Mouse (Mus musculus) liver, adult 2 months (tissue): Measurements from ENCODE around the gene Ppcs. TPM values are rescaled to one million over a fixed set of nuclear protein-coding genes. Genes with fewer than 3 reads are reported as not detected.
A peak's percentile ranks its signal among the peaks of the same experiment; 100 is the strongest.

Source experiments
- DNase-seq: peaks from one replicate; pipeline ENCODE4 v3.0.0-alpha.2; 2011; ENCODE audit warnings: low read depth, low spot score; ENCODE audit errors: extremely low read depth
- H3K27ac ChIP-seq: fragments of 200-500 bp; replicated peaks from 2 replicates; pipeline ENCODE4 v1.5.1; 2012; ENCODE audit warnings: low read depth, mild to moderate bottlenecking, control low read depth, inconsistent platforms, low read length; ENCODE audit not compliant: insufficient read depth
- H3K27me3 ChIP-seq: fragments of 200-500 bp; 2 replicates; pipeline ENCODE4 v1.6.1; 2012; ENCODE audit warnings: mild to moderate bottlenecking, moderate library complexity, low read length, inconsistent platforms; ENCODE audit not compliant: control insufficient read depth, insufficient read depth
- H3K36me3 ChIP-seq: fragments of 200-500 bp; 2 replicates; pipeline ENCODE4 v1.6.1; 2012; ENCODE audit warnings: low read length, inconsistent platforms; ENCODE audit not compliant: control insufficient read depth, insufficient read depth
- H3K4me1 ChIP-seq: fragments of 200-500 bp; 2 replicates; pipeline ENCODE4 v1.6.1; 2011; ENCODE audit warnings: low read length; ENCODE audit not compliant: control insufficient read depth, insufficient read depth
- H3K4me3 ChIP-seq: fragments of 200-500 bp; 2 replicates; pipeline ENCODE4 v1.5.1; 2011; ENCODE audit warnings: low read depth, mild to moderate bottlenecking, control low read depth, low read length, moderate library complexity; ENCODE audit not compliant: insufficient read depth
- H3K79me2 ChIP-seq: fragments of 200-500 bp; 2 replicates; pipeline ENCODE4 v1.6.1; 2012; ENCODE audit warnings: inconsistent platforms, mild to moderate bottlenecking, low read length, moderate library complexity; ENCODE audit not compliant: control insufficient read depth, insufficient read depth
- H3K9ac ChIP-seq: fragments of 200-500 bp; 2 replicates; pipeline ENCODE4 v1.6.1; 2012; ENCODE audit warnings: low read depth, mild to moderate bottlenecking, control low read depth, inconsistent platforms, low read length
- CTCF ChIP-seq: fragments of 200-500 bp; IDR thresholded peaks from 2 replicates; pipeline ENCODE4 v1.5.1; 2011; ENCODE audit warnings: low read depth, low read length, control low read depth
- POLR2A ChIP-seq: fragments of 200-500 bp; IDR thresholded peaks from 2 replicates; pipeline ENCODE4 v1.6.1; 2011; ENCODE audit warnings: low read length, control low read depth; ENCODE audit not compliant: insufficient read depth; ENCODE audit errors: extremely low read depth
- WGBS: fragments of 180-500 bp; shearing (Covaris S2); methylation state at CpG from one replicate; pipeline ENCODE4 v1.1.7; 2018; 5-methylcytosine and 5-hydroxymethylcytosine counted together
- polyA plus RNA-seq: library from polyadenylated mRNA; depleted of rRNA; stranded (reverse); fragments of >200 nt; gene quantifications from 2 replicates; pipeline ENCODE4 v1.2.3, GENCODE M21; 2012
- total RNA-seq: library from RNA; depleted of rRNA; stranded (reverse); fragments of >200 nt; gene quantifications from 2 replicates; pipeline ENCODE4 v1.2.3, GENCODE M21; 2014

The Ppcs gene
- total and polyA plus RNA-seq, 2 experiments = 19.9 to 26.8 TPM

DNA sequence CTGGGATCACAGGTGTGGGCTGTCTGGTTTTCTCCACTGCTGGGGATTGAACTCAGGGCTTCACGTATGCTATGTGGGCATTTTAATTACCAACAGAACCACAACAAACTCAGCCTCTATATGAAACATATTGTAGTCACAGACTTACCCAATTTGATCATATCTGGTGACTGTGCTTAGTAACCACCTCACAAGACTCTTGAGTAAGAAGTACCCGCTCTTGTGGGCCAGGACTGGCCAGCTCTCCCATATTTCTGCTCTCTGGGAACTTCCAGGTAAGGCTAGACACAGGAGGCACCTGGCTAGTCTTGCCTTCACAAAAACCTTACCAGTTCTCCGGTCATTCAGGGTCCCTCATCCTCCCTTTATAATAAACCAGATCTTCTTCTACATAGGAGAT lies 40.2 kb upstream of the Ppcs start:
- WGBS = 91% methylated on average over 3 of the region's 3 CpGs

GRCm38 (mm10) chr4:119460728-119461141 lies 38.5 kb upstream of the Ppcs start:
- Histone ChIP-seq H3K27ac (no peak overlapping the region), H3K9ac (no peak overlapping the region), H3K79me2 (no peaks in the 10 kb centered on the region), H3K4me1 (no peaks in the 10 kb centered on the region), H3K36me3 (no peaks in the 10 kb centered on the region), H3K27me3 (no peaks in the 10 kb centered on the region), H3K4me3 (no peak overlapping the region)
- WGBS = 76% methylated on average over 8 of the region's 8 CpGs
- TF ChIP-seq CTCF (no peak), POLR2A (no peak)
- no peak for DNase-seq

More for the DNA sequence above, 40.2 kb upstream of the Ppcs start:
- Histone ChIP-seq H3K9ac (no peak overlapping the region), H3K27ac (no peak overlapping the region), H3K27me3 (no peaks in the 10 kb centered on the region), H3K36me3 (no peaks in the 10 kb centered on the region), H3K4me1 (peaks cover under 1% of the 10 kb centered on the region; the same call in 1 of the 2 replicates), H3K4me3 (no peak overlapping the region), H3K79me2 (no peaks in the 10 kb centered on the region)
- TF ChIP-seq POLR2A (no peak), CTCF (no peak)
- DNase-seq = no peak

DNA sequence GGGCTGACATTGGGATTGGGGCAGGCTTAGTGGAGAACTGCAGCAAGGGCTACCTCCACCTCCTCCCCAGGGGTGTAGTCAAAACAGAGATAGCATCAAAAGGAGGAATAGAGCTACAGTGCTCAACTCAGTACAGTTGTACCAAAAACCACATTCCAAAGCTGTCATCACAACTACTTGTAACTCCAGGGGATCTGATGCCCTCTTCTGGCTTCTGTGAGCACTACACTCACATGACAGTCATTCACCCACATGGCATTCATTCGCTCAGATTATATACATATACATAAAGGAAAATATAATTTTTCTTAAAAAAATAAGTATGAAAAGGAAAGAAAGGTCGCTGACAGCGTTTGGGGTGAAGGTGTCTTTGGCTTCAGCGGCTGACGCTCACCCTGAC lies 38.1 kb upstream of the Ppcs start:
- peak; percentile 24 for DNase-seq

GRCm38 (mm10) chr4:119453533-119453932 lies 31.3 kb upstream of the Ppcs start:
- Histone ChIP-seq H3K4me1 (no peaks in the 10 kb centered on the region), H3K4me3 (no peak overlapping the region), H3K9ac (no peak overlapping the region), H3K36me3 (no peaks in the 10 kb centered on the region), H3K79me2 (no peaks in the 10 kb centered on the region), H3K27ac (no peak overlapping the region), H3K27me3 (no peaks in the 10 kb centered on the region)
- WGBS = 46% methylated on average over 6 of the region's 6 CpGs
- no peak for DNase-seq
- TF ChIP-seq CTCF (no peak), POLR2A (no peak)

More for the DNA sequence above, 38.1 kb upstream of the Ppcs start:
- TF ChIP-seq CTCF = 0 out of 2 replicates have a peak, but pooled peaks have one; percentile 12
- no peak for TF ChIP-seq POLR2A
- Histone ChIP-seq H3K79me2 (no peaks in the 10 kb centered on the region), H3K4me3 (no peak overlapping the region), H3K27ac (no peak overlapping the region), H3K9ac (no peak overlapping the region), H3K36me3 (no peaks in the 10 kb centered on the region), H3K27me3 (no peaks in the 10 kb centered on the region), H3K4me1 (no peaks in the 10 kb centered on the region)
- 69% methylated on average over 5 of the region's 5 CpGs for whole genome bisulfite sequencing

- WGBS = 76% methylated on average over 5 of the region's 5 CpGs
- no peak for DNase-seq
Measured at GRCm38 (mm10) chr4:119453128-119453527, 30.9 kb upstream of the Ppcs start.

DNA sequence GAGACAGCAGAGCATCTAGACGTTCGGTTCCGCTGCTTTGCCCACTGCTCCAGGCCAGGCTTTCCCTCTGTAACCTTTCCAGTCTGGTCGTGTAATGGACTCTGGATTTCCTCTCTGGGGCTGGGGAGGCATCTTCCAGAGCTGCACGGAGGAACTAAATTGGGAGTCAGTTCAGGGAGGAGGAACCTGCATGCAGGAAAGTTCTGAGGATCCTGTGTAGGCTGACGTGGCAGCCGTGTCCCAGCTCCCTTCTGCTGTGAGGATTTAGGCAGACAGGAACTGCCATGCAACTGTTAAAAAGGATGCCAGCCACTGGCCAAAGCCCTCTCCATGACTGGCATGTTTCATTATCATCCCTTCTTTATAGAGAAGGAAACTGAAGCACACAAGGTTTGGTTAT lies 28.2 kb upstream of the Ppcs start:
- no peak for DNase-seq
- Histone ChIP-seq H3K79me2 (no peaks in the 10 kb centered on the region), H3K4me1 (no peaks in the 10 kb centered on the region), H3K36me3 (no peaks in the 10 kb centered on the region), H3K4me3 (no peak overlapping the region), H3K27me3 (no peaks in the 10 kb centered on the region), H3K27ac (no peak overlapping the region), H3K9ac (no peak overlapping the region)
- TF ChIP-seq CTCF = no peak
- WGBS = 83% methylated on average over 7 of the region's 7 CpGs

More at GRCm38 (mm10) chr4:119453128-119453527, 30.9 kb upstream of the Ppcs start:
- Histone ChIP-seq H3K27ac (no peak overlapping the region), H3K4me3 (no peak overlapping the region), H3K4me1 (no peaks in the 10 kb centered on the region), H3K36me3 (no peaks in the 10 kb centered on the region), H3K9ac (no peak overlapping the region), H3K79me2 (no peaks in the 10 kb centered on the region), H3K27me3 (no peaks in the 10 kb centered on the region)
- TF ChIP-seq POLR2A = no peak
- no peak for TF ChIP-seq CTCF
